Mouse (Mus musculus) forebrain, embryonic 15.5 days (tissue): Measurements from ENCODE around the gene Ms4a2. TPM values are rescaled to one million over a fixed set of nuclear protein-coding genes. Genes with fewer than 3 reads are reported as not detected.

ENCODE experiments used
- ATAC-seq: fragments of 200-750 bp; cut with Nextera tagmentation; replicated peaks from 2 replicates; pipeline ENCODE4 v1.8.0; 2017; ENCODE audit warnings: mild to moderate bottlenecking, moderate TSS enrichment, moderate library complexity
- H3K27ac ChIP-seq: fragments of 300-500 bp; sonication (generic); replicated peaks from 2 replicates; pipeline ENCODE4 v1.5.1; 2015; ENCODE audit warnings: mild to moderate bottlenecking, inconsistent platforms
- H3K27me3 ChIP-seq: fragments of 300-500 bp; sonication (generic); 2 replicates; pipeline ENCODE4 v1.6.1; 2015; ENCODE audit warnings: inconsistent platforms
- H3K36me3 ChIP-seq: fragments of 300-500 bp; sonication (generic); 2 replicates; pipeline ENCODE4 v1.6.1; 2015; ENCODE audit warnings: mild to moderate bottlenecking, inconsistent platforms
- H3K4me1 ChIP-seq: fragments of 300-500 bp; sonication (generic); 2 replicates; pipeline ENCODE4 v1.6.1; 2015; ENCODE audit warnings: inconsistent platforms
- H3K4me2 ChIP-seq: fragments of 300-500 bp; sonication (generic); replicated peaks from 2 replicates; pipeline ENCODE4 v1.6.1; 2015; ENCODE audit warnings: mild to moderate bottlenecking, inconsistent platforms
- H3K4me3 ChIP-seq: fragments of 300-500 bp; sonication (generic); 2 replicates; pipeline ENCODE4 v1.5.1; 2015; ENCODE audit warnings: mild to moderate bottlenecking, inconsistent platforms
- H3K9ac ChIP-seq: fragments of 300-500 bp; sonication (generic); replicated peaks from 2 replicates; pipeline ENCODE4 v1.6.1; 2015; ENCODE audit warnings: mild to moderate bottlenecking, inconsistent platforms
- H3K9me3 ChIP-seq: fragments of 300-500 bp; sonication (generic); 2 replicates; pipeline ENCODE4 v1.6.1; 2016; ENCODE audit warnings: inconsistent platforms
- WGBS: fragments of 180-500 bp; shearing (Covaris S2); methylation state at CpG from one replicate; pipeline ENCODE4 v1.1.7; 2015; ENCODE audit warnings: mixed read lengths; 5-methylcytosine and 5-hydroxymethylcytosine counted together
- polyA plus RNA-seq: library from polyadenylated mRNA; unstranded; fragments of >200 nt; fragmentation: Nextera tagmentation; extraction: Ambion mirVana; gene quantifications from 2 replicates; pipeline ENCODE4 v1.2.1, GENCODE M21; 2015

The Ms4a2 gene
- polyA plus RNA-seq, 1 experiment from 2014 or later: not detected

DNA sequence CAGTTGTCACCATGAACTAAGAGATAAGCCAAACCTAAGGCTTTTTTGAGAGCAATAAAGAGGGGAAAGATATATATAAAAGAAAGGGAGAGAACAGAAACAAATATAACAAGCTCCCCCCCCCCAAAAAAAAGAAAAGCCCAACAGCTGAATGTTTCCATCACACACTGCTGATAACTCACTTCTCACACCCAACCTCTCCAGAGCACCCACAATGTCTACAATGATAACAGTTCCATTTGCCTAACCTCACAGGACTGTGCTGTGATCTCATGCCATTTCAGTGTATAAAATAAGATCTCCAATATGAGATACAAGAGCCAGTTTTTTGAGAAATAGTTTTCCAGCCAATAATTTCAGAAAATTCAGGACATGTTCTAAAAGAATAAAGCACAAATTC is 5.5 kb downstream of the Ms4a2 start:
- no peak for ATAC-seq
- H3K4me2 ChIP-seq: no peak overlapping the region
- H3K9ac ChIP-seq: no peak overlapping the region
- H3K4me1 ChIP-seq: no peaks in the 10 kb centered on the region
- H3K27me3 ChIP-seq: no peaks in the 10 kb centered on the region
- H3K36me3 ChIP-seq: no peaks in the 10 kb centered on the region
- H3K4me3 ChIP-seq: no peak overlapping the region
- H3K9me3 ChIP-seq: no peaks in the 10 kb centered on the region
- H3K27ac ChIP-seq: no peak overlapping the region

DNA sequence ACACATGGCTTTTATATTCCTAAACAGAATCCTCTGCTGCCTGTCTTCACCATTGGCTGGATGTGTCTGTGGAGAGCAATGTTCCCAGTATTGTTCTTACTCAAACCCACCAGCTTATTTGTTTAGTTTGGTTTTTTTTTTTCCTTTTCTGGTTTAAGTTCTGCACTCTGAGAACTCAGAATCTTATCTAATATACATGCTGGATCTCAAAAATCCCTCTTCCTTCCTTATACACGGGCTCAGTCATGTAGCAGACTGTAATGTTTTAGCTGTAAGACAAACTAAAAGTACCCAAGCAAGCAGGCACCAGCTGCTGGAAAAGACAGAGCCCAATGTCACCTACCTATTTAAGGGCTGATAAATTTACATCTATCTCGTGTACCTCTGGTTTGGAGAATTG is 8.7 kb downstream of the Ms4a2 start:
- Histone ChIP-seq H3K4me2 (no peak overlapping the region), H3K4me3 (no peak overlapping the region), H3K27me3 (no peaks in the 10 kb centered on the region), H3K4me1 (no peaks in the 10 kb centered on the region), H3K9me3 (no peaks in the 10 kb centered on the region), H3K27ac (no peak overlapping the region), H3K36me3 (no peaks in the 10 kb centered on the region), H3K9ac (no peak overlapping the region)
- ATAC-seq: no peak
- 65% methylated on average over 2 of the region's 2 CpGs for WGBS

DNA sequence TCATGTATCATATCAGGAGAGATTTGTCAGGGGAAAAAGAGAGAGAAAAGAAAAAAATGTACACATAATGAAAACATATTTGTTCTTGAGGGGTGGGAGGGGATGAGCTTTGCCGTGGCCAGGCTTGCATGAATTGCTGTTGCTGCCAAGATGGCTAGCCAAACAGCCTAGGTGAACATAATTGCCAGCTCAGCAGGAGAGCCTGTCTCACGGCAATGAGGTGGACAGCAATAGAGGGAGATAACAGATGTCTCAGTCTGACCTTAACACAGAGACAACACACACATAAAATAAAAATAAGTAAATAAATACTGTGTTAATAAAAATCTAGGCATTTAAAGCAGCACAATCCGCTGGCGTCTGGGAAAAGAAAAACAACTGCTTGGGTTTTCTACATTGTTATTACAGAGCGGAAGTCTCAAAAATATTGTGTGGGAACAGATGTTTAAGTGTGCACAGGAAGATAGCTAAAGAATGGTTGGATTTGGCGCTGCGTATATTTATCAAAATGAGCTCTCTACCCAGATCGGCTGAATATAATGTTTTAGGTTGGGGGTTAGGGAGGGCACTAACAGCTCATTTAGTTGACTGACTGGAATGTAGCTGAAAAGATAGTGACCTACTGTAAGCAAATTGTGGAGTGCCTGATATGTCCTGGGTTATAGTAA is 9.6 kb downstream of the Ms4a2 start:
- Histone ChIP-seq H3K27ac (no peak overlapping the region), H3K9me3 (no peaks in the 10 kb centered on the region), H3K27me3 (no peaks in the 10 kb centered on the region), H3K4me2 (no peak overlapping the region), H3K9ac (no peak overlapping the region), H3K36me3 (no peaks in the 10 kb centered on the region), H3K4me1 (no peaks in the 10 kb centered on the region), H3K4me3 (no peak overlapping the region)
- 77% methylated on average over 8 of the region's 8 CpGs for WGBS
- no peak for ATAC-seq

DNA sequence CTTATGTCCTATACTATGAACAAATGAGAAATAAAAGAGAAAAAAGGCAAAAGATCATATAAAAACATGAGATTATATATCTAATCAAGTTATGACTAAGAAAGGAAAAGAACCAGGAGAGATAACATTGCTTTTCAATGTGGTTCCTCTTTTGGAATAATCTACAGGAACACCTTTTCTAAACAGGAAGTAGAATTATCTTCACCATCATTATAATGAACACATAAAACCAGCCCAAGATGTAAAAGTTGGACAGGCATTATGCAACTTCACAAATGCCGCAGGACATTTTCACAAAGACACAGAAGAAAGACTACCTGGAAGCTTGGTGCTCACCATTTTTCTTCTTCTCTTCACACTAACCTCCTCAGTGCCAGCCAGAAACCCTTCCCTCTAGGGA is 10.4 kb downstream of the Ms4a2 start:
- WGBS: 93% methylated on average over 1 of the region's 1 CpGs
- H3K9me3 ChIP-seq: no peaks in the 10 kb centered on the region
- no peaks in the 10 kb centered on the region for H3K27me3 ChIP-seq
- H3K36me3 ChIP-seq: no peaks in the 10 kb centered on the region
- H3K4me1 ChIP-seq: no peaks in the 10 kb centered on the region
- no peak overlapping the region for H3K4me3 ChIP-seq
- H3K27ac ChIP-seq: no peak overlapping the region
- no peak overlapping the region for H3K9ac ChIP-seq
- H3K4me2 ChIP-seq: no peak overlapping the region
- no peak for ATAC-seq

DNA sequence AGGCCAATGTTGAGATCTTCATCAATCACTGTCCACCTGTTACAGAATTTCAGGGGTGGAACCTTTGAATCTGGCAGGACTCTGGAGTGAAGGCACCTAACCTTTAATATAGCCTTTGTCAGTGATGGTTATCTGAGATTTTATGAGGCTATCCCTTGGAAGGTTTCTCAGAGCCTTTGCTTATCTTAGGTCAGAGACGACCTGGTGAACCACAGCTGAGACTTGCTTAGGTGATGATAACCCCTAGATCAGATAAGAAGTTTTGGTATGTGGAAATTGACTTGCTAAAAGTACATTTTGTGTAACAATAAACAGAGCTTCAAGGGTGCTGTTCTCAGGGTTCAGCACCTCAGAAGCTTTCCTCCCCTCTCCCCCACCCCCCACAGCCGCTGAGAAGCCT is 11.2 kb downstream of the Ms4a2 start:
- Histone ChIP-seq H3K36me3 (no peaks in the 10 kb centered on the region), H3K4me2 (no peak overlapping the region), H3K9me3 (no peaks in the 10 kb centered on the region), H3K4me3 (no peak overlapping the region), H3K27me3 (no peaks in the 10 kb centered on the region), H3K27ac (no peak overlapping the region), H3K4me1 (no peaks in the 10 kb centered on the region), H3K9ac (no peak overlapping the region)
- 59% methylated on average over 2 of the region's 2 CpGs for WGBS
- no peak for ATAC-seq

DNA sequence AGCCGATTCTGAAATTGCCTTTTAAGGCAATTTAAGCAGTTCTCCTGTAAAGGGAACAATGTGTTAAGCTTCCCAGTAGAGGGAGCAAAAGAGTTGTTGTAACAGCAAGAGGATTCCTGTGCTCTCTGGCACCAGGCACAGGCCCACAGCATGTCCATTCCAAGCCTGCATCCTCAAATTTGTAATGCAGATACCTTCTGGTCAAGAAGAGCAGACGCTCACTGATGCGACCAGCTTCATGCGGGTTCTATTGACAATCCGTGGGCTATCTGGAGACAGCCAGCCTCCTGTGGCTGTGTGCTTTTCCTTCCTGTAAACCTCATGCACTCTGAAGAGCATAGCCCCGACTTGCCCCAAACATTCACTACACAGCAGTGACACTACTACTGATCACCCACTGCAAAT is 12.0 kb downstream of the Ms4a2 start:
- H3K9ac ChIP-seq: no peak overlapping the region
- no peak overlapping the region for H3K4me3 ChIP-seq
- no peaks in the 10 kb centered on the region for H3K4me1 ChIP-seq
- H3K27ac ChIP-seq: no peak overlapping the region
- no peaks in the 10 kb centered on the region for H3K36me3 ChIP-seq
- no peaks in the 10 kb centered on the region for H3K27me3 ChIP-seq
- no peak overlapping the region for H3K4me2 ChIP-seq
- WGBS: 32% methylated on average over 6 of the region's 6 CpGs
- peak; percentile 80 for ATAC-seq
- no peaks in the 10 kb centered on the region for H3K9me3 ChIP-seq

DNA sequence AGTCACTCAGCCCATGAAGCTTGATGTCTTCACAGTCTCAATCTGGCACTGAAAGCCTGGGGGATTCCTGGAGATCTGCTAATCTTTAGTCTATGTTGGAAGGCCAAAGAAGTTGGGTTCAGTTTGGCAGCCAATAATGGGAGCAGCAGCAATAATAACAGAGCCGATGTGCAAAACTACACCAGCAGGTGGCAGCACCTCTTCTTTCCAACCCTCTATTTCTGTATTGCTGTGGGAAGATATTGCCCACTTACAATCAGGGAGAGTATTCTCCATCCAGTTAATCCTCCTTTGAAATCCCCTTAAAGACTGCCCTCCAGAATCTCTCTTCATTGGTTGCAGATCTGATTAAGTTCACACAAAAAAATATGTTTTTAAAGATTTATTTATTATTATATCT is 15.3 kb downstream of the Ms4a2 start:
- 10% methylated on average over 1 of the region's 1 CpGs for WGBS
- H3K27me3 ChIP-seq: no peaks in the 10 kb centered on the region
- no peak overlapping the region for H3K27ac ChIP-seq
- no peaks in the 10 kb centered on the region for H3K9me3 ChIP-seq
- 0 out of 2 replicates have a peak, but pooled peaks have one; percentile 46 for ATAC-seq
- H3K4me3 ChIP-seq: no peak overlapping the region
- no peak overlapping the region for H3K9ac ChIP-seq
- no peaks in the 10 kb centered on the region for H3K4me1 ChIP-seq
- H3K36me3 ChIP-seq: no peaks in the 10 kb centered on the region
- no peak overlapping the region for H3K4me2 ChIP-seq

DNA sequence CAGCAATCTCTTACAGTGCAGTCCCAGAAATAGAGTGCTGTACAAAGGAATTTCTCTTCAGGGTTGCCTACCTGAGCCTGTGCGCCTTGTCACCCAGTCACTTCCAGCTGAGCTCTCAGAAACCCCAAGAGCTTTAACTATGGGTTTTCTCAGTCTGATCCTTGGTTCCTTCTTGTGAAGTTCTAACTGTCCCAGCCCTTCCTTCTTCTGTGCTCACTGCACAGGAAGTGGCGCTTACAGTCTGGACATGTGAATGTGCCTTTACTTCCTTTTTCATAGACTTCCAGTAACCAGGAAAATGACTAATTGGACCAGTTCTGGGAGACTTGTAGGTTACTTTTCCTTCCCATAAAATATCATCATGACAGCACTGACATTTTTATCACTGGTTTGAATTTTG is 18.9 kb downstream of the Ms4a2 start, which contains the start of gene Ms4a6d:
Gene Ms4a6d (minus strand): TSS at position 247 of the 400 bp plus-strand sequence.
- Histone ChIP-seq H3K4me2 (no peak within 1 kb of the TSS), H3K27ac (no peak within 1 kb of the TSS), H3K36me3 (no peaks in the 10 kb centered on the region), H3K9me3 (no peaks in the 10 kb centered on the region), H3K9ac (no peak within 1 kb of the TSS), H3K4me3 (no peak within 1 kb of the TSS), H3K27me3 (no peaks in the 10 kb centered on the region), H3K4me1 (no peaks in the 10 kb centered on the region)
- 91% methylated on average over 2 of the region's 2 CpGs for WGBS
- no peak for ATAC-seq

DNA sequence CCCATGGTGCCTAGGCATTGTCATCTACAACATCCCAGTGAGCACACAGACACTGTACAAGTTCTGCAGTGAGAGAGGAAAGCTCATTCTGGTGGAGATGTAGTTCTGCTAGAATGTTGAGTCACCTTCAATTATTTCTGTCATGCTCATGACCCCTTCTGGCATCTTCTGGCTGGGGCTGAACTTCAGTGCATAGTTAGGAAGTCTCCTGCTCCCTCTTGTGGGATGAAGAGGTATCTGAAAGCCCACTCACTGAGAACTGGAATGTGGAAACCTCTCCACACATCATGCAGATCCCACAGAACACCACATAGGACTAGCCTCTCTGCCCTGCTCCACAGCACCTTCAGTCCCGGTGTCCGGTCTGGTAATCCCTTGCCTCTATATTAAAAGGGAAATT is 21.5 kb downstream of the Ms4a2 start:
- H3K9ac ChIP-seq: no peak overlapping the region
- H3K4me2 ChIP-seq: no peak overlapping the region
- H3K36me3 ChIP-seq: no peaks in the 10 kb centered on the region
- WGBS: 89% methylated on average over 2 of the region's 2 CpGs
- no peaks in the 10 kb centered on the region for H3K27me3 ChIP-seq
- no peak overlapping the region for H3K27ac ChIP-seq
- no peak overlapping the region for H3K4me3 ChIP-seq
- no peak for ATAC-seq
- H3K9me3 ChIP-seq: no peaks in the 10 kb centered on the region
- no peaks in the 10 kb centered on the region for H3K4me1 ChIP-seq

DNA sequence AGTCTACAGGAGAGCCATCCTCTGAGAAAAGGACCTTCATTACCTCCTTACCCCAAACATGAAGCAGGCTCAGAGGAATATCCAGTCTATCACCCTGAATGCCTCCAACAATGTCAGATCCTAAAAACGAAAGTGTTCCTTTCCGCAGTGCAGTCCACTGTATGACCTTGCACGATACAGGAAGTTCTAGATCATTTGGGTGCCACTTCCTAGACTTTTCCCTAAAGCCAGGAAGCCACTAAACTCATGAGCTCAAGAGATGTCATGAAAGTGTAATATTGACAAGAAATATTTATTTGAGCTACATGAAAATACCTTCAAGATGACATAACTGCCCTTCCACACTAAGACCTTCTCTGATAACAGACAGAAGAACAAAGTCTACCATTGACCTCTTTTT is 22.2 kb downstream of the Ms4a2 start:
- H3K9me3 ChIP-seq: no peaks in the 10 kb centered on the region
- no peak for ATAC-seq
- no peak overlapping the region for H3K4me3 ChIP-seq
- no peak overlapping the region for H3K4me2 ChIP-seq
- H3K27ac ChIP-seq: no peak overlapping the region
- no peaks in the 10 kb centered on the region for H3K27me3 ChIP-seq
- H3K4me1 ChIP-seq: no peaks in the 10 kb centered on the region
- no peak overlapping the region for H3K9ac ChIP-seq
- 89% methylated on average over 3 of the region's 3 CpGs for WGBS
- H3K36me3 ChIP-seq: no peaks in the 10 kb centered on the region

DNA sequence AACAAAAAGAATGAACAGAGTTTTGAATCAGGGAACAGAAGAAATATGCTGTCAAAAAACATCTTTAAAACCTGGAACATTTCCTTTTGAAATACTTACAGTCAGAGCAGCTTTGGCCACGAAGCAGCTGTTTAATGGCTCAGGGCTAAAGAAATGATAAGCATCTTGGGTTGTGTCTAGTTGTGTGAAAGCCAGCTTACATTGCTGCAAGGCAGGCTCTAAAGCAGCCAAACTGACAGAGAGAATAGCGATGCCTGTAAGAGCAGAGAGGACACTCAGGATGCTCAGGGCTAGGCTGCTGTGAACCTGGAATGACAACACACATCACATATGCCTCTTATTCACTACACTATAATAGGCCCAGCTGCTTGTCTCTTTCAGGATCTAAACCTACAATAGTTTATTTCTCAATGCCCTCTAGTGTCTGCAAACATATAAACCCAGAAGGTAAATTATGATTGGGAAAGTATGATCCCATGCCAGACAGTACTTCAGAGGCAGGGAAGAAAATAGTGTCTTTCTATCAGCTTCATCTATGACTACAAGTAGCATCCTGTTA is 33.5 kb downstream of the Ms4a2 start:
- Histone ChIP-seq H3K9ac (no peak overlapping the region), H3K4me2 (no peak overlapping the region), H3K4me1 (no peaks in the 10 kb centered on the region), H3K27ac (no peak overlapping the region), H3K36me3 (no peaks in the 10 kb centered on the region), H3K9me3 (no peaks in the 10 kb centered on the region), H3K4me3 (no peak overlapping the region), H3K27me3 (no peaks in the 10 kb centered on the region)
- ATAC-seq: no peak
- 79% methylated on average over 2 of the region's 2 CpGs for WGBS

DNA sequence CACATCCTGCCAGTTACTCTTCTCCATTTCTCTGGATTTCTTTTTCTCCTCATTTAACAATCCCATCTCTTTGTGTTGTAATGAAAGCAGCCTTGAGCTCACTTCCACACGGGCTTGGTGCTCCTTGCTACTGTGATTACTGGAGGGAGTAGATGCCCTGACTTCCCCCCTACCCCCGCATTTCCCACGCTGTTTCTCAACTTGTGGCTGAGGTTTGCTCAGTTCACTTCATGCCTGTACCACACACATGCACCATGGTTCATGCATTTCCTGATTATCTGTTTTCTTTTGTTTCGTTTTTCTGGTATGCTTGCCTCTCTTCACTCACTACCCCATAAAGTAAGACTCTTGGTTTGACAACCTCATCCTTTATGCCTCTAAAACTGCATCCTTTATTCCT is 34.3 kb downstream of the Ms4a2 start:
- Histone ChIP-seq H3K27ac (no peak overlapping the region), H3K36me3 (no peaks in the 10 kb centered on the region), H3K4me1 (no peaks in the 10 kb centered on the region), H3K4me2 (no peak overlapping the region), H3K9me3 (no peaks in the 10 kb centered on the region), H3K9ac (no peak overlapping the region), H3K4me3 (no peak overlapping the region), H3K27me3 (no peaks in the 10 kb centered on the region)
- WGBS: 74% methylated on average over 4 of the region's 4 CpGs
- ATAC-seq: no peak

DNA sequence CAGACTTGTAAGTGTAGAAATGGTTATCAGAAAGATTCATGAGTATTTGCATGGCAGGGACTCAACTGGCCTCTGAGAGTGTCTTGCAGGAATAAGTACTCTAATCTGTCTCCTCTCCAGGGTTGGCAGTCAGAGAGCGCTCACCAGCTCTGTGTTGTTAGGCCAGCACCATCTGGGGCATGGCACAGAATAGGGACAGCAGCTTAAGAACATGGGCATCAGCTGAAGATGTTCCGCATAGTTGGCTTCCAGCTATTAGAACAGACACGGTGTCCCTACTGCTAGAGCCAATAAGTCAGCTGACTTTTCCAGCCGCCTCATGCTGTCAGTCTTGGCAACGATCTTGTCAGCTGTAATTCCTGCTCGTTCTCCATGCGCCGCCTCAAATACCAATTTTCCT is 48.6 kb downstream of the Ms4a2 start:
- Histone ChIP-seq H3K27ac (no peak overlapping the region), H3K27me3 (no peaks in the 10 kb centered on the region), H3K4me2 (no peak overlapping the region), H3K9me3 (no peaks in the 10 kb centered on the region), H3K36me3 (no peaks in the 10 kb centered on the region), H3K4me3 (no peak overlapping the region), H3K9ac (no peak overlapping the region), H3K4me1 (no peaks in the 10 kb centered on the region)
- ATAC-seq: no peak
- 85% methylated on average over 8 of the region's 8 CpGs for WGBS
